Mouse (Mus musculus) stomach, embryonic 15.5 days (tissue): ENCODE measurements at regions not wholly inside any gene's neighbourhood (a gene's known extent, or its start where the extent isn't known, plus 50 kb on each side); places are given as distances from the start of the nearest gene placed in this dataset.

Experiments used
- ATAC-seq: fragments of 200-750 bp; cut with Nextera tagmentation; 2 replicates; pipeline ENCODE4 v1.8.0; 2017; ENCODE audit warnings: low read depth, moderate number of reproducible peaks, moderate TSS enrichment; ENCODE audit not compliant: insufficient read depth, low FRiP score
- H3K27ac ChIP-seq: fragments of 300-500 bp; sonication (generic); 2 replicates; pipeline ENCODE4 v1.5.1; 2015; ENCODE audit warnings: mild to moderate bottlenecking, inconsistent platforms
- H3K27me3 ChIP-seq: fragments of 300-500 bp; sonication (generic); replicated peaks from 2 replicates; pipeline ENCODE4 v1.6.1; 2015; ENCODE audit warnings: inconsistent platforms
- H3K36me3 ChIP-seq: fragments of 300-500 bp; sonication (generic); 2 replicates; pipeline ENCODE4 v1.6.1; 2015; ENCODE audit warnings: inconsistent platforms
- H3K4me1 ChIP-seq: fragments of 300-500 bp; sonication (generic); 2 replicates; pipeline ENCODE4 v1.6.1; 2015; ENCODE audit warnings: inconsistent platforms
- H3K4me2 ChIP-seq: fragments of 300-500 bp; sonication (generic); 2 replicates; pipeline ENCODE4 v1.6.1; 2015; ENCODE audit warnings: mild to moderate bottlenecking, inconsistent platforms
- H3K4me3 ChIP-seq: fragments of 300-500 bp; sonication (generic); replicated peaks from 2 replicates; pipeline ENCODE4 v1.5.1; 2015; ENCODE audit warnings: inconsistent platforms
- H3K9ac ChIP-seq: fragments of 300-500 bp; sonication (generic); 2 replicates; pipeline ENCODE4 v1.6.1; 2015; ENCODE audit warnings: inconsistent platforms
- H3K9me3 ChIP-seq: fragments of 300-500 bp; sonication (generic); 2 replicates; pipeline ENCODE4 v1.6.1; 2016; ENCODE audit warnings: inconsistent platforms
- WGBS: fragments of 180-500 bp; shearing (Covaris S2); methylation state at CpG from one replicate; pipeline ENCODE4 v1.1.7; 2015; 5-methylcytosine and 5-hydroxymethylcytosine counted together

DNA sequence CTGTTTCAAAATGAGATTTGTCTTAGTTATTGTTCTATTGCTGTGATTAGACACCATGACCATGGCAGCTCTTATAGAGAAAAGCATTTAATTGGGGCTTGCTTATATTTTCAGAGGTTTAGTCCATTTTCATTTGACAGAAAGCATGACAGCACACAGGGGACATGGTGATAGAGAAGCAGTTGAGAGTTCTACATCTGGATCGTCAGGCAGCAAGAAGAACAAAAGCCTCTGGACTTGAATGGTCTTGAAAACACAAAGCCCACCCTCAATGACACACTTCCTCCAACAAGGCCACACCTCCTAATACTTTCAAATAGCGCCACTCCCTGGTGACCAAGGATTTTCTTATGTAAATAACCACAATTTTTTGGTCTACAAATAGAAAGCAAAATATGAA is 1250.5 kb downstream of the Hace1 start:
- Histone ChIP-seq H3K9me3 (no peaks in the 10 kb centered on the region), H3K4me2 (no peak overlapping the region), H3K27me3 (no peaks in the 10 kb centered on the region), H3K36me3 (no peaks in the 10 kb centered on the region), H3K9ac (no peak overlapping the region), H3K4me1 (no peaks in the 10 kb centered on the region), H3K27ac (no peak overlapping the region), H3K4me3 (no peak overlapping the region)
- no peak for ATAC-seq
- WGBS: 77% methylated on average over 2 of the region's 2 CpGs

GRCm38 (mm10) chr10:46845578-46846314 is 1268.1 kb downstream of the Hace1 start:
- no peak overlapping the region for H3K27ac ChIP-seq
- H3K4me3 ChIP-seq: no peak overlapping the region
- no peaks in the 10 kb centered on the region for H3K4me1 ChIP-seq
- H3K27me3 ChIP-seq: no peaks in the 10 kb centered on the region
- no peaks in the 10 kb centered on the region for H3K9me3 ChIP-seq
- no peak overlapping the region for H3K9ac ChIP-seq
- WGBS: 63% methylated on average over 3 of the region's 3 CpGs
- ATAC-seq: no peak
- H3K4me2 ChIP-seq: no peak overlapping the region
- H3K36me3 ChIP-seq: no peaks in the 10 kb centered on the region
